Mouse (Mus musculus) lung, postnatal 0 days (tissue): ENCODE results near the gene Caml.

ENCODE experiments used
- CTCF ChIP-seq: IDR thresholded peaks from 2 replicates; pipeline ENCODE4 v1.5.1; 2016; ENCODE audit warnings: antibody characterized with exemption, mild to moderate bottlenecking
- EP300 ChIP-seq: IDR thresholded peaks from 2 replicates; pipeline ENCODE4 v1.6.1; 2016; ENCODE audit warnings: antibody characterized with exemption, mild to moderate bottlenecking, control low read depth

DNA sequence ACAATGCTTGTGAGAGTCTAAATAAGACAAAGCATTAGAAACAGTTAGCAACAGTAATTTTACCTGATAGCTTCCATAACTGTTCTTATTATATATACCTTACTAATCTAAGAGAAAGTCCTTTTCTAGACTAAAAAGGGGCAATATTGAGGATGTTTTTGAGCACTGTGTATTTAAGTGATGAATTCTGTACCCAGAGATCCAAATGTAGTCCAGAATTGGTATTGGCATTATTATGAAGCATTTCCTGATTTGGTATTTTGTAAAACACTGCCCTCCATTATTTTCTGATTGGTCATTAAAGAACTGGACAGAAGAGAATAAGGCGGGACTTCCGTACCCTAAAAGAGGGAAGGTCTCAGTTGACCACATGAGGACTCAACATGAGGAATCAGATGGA lies 49.4 kb upstream of the Caml start, which contains the start of gene Tmed9:
- TF ChIP-seq EP300, result no peak
- TF ChIP-seq CTCF, result no peak
